Mouse (Mus musculus): ENCODE results near the gene Ttll5.

The Ttll5 gene

DNA sequence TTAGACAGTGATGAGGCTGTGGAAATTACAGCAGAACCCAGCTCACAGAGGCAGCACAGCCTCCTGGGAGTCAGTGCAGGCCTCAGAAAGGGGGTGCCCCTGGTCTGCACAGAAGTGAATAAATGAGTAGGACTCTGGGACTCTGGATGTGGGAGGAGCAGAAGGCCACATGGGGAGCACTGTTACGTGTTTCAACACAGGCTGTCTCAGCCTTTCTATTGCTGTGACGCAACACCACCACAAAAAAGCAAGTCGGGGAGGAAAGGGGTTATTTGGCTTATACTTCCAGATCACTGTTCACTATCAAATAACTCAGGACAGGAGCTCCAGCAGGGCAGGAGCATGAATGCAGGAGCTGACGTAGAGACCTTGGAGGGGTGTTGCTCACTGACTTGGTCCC is 271.3 kb downstream of the Ttll5 start:
- no peak for DNase-seq (ENCODE audit: low spot score in 2 of 2)

DNA sequence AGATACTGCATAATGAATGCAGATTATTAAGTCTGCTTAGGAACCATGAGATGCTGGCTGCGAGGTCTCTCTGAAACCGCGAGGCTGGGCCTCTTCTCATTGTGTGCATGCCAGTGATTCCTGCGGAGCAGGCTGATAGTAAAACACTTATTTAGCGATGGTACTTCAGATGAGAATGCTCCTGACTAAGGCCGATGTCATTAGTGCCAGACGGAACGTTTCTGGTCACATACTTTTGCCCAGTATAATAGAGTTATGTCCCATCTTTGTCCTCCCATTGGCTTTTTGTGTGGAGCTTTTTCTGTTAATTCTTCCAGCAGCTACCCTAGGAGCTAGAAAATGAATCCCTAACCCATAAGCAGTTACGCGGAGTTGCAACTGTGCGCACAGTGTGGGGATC is 273.3 kb downstream of the Ttll5 start:
- no peak for DNase-seq (ENCODE audit: low spot score in 2 of 2)

DNA sequence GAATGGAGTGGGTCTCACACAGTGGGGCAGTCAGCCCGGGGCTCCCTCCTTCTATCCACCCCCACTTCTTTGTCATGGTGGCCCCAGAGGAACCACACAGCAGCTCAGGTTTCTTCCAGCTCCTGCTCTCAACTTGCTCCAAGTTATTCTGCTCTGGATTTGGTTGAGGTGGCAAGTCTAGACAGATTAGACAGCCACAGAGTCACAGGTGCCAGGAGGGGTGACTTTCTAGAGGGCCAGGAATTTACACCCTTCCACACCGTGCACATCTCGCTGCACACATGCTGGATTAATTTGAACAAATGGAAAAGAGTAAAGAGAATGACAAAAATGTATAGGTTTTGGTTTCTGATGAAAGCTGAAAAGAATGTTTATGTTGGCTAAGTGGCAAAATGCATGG is 276.3 kb downstream of the Ttll5 start:
- no peak for DNase-seq (ENCODE audit: low spot score in 2 of 2)

DNA sequence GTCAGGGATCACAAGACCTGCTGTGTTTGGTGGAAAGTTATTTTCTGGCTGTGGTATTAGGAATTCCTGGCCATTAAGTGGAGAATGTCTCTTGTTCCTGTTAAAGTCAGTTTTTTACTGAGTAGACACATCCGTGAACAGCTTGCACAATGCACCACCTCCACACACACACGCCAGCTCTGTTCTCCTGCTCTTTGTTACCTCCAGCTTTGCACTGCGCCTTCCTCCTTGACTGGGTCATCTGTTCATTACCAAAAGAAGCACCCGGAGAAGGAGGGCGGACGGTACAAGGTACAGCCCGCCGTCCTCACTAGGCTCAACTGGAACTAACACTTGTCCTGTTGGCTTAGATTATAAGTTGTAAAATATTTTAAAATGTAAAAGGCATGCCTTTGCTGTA is 278.2 kb downstream of the Ttll5 start:
- no peak for DNase-seq (ENCODE audit: low spot score in 2 of 2)

DNA sequence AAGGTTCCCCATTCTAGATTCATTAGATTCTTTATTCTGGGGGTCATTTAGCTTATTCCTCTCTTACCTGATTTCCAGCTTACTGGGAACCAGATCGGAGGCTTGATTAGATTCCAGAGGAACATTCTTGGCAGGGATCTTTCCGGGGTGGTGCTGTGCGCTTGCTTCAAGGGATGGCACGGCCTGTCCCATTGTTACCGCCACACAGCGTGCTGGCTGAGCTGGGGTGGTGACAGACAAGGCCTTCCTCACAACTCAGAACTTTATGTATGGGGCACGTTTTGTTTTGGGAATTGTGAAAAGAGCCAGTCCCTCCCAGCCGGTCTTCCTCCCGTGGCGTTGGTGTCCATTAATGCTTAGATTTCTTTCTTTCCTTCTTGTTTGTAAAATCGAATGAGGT is 278.9 kb downstream of the Ttll5 start:
- DNase-seq (ENCODE audit: low spot score in 2 of 2): no peak

DNA sequence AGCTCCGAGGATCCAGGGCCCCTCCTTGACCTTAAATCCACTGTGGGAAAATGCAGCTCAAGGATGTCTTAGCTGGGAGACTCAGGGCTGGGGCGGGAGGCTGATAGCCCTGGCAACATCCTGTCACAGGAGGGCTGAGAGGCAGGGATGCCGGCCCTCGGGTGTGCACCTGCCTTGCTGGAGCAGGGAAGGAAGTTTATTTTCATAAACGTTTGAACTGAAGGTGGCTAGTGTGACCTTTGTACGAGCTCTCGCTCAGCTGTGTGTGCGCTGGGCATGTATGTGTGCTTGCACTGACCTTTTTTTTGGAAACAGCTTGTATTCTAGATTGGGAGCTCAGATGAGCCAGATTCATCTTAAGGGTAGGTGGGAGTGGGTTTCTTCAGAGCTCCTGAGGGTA is 279.4 kb downstream of the Ttll5 start:
- DNase-seq (ENCODE audit: low spot score in 2 of 2): no peak

DNA sequence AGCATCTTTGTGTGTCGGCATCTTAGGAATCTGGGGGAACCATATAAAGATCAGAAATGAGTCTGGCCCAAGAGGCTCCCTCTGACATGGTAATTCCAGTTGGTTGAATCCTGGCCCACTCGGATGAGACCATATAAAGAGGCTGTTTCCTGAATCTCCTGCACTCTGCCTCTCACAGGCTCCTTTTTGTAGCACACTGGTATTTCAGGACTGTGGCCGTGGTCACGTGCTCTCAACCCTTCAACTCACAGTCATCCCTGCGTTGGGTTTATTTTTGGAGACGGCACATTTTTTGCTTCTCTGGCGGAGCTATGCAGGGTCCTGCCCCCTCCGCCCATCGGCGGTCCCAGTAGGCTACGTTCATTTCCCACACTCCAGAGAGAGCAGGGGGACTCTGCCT is 279.8 kb downstream of the Ttll5 start:
- no peak for DNase-seq (ENCODE audit: low spot score in 2 of 2)

DNA sequence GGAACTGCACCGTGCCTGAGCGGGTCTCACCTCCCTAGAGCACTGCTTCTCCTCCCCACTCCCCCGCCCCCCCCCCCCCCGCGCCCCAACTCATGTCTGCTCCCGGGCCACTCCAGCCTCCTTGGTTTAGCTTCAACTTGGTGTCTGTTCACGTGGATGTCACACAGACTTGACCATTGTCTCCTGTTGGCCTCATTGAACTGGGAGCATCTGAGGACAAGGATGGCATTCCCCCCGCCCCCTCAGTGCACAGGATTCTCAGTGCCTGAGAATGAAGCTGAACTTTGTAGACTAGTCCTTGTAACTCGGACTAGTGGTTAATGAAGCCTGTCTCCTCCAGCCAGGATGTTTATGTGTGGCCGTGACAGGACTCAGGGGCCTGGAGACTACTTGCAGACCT is 281.1 kb downstream of the Ttll5 start:
- no peak for DNase-seq (ENCODE audit: low spot score in 2 of 2)

DNA sequence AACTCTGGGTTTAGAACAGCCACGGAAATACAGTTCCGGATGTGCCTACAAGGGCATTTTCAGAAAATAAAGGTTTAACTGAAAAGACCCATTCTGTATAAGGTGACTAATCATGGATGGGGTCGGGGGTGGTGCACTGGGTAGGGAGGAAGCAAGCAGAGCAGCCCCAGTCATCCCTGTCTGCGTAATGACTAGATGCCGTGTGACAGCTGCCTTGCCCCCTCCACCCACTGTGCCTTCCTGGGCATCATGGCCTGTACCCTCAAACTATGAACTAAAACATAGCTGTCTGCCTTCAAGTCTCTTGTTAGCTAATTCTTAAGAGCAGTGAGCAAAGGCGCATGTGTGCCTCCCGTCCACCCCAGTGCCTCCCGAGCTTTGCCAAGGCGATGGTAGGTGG is 281.6 kb downstream of the Ttll5 start:
- DNase-seq (ENCODE audit: low spot score in 2 of 2): no peak

DNA sequence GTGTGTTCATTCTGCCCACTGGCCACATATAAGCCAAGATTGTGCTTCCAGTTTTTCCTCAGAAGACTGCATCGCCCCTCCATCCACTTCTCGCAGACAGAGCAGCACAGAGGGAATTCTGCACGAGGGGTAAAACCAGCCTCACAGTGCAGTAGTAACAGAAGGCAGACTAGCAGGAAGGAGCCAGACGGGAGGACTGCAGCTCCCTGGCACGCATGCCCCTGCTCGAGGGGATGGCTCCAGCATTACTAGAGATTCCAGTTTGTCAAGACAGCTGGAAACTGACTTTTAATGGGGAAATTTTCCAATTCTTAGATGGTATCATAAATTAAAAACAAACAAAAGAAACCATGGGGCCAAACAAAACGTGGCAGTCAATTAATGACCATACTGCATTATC is 283.2 kb downstream of the Ttll5 start:
- DNase-seq (ENCODE audit: low spot score in 2 of 2): no peak

DNA sequence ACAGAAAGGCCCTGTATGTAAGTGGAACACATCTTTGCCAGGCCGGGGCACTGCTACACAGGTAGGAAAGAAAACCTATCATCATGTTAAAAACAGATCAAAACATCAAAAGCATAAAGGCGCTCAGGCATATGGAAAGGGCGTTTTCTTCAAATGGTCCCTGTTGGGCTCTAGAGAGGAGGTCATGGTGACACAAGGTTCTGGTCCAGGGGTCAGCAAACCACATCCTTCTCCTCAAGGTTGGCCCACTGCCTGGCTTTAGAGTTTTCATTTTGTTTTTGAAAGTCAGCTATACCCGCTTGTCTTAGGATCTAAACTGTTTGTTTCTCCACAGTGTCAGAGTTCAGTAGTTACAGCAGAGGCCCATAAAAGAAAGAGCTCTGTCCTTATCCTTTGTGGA is 285.1 kb downstream of the Ttll5 start:
- no peak for DNase-seq (ENCODE audit: low spot score in 2 of 2)

DNA sequence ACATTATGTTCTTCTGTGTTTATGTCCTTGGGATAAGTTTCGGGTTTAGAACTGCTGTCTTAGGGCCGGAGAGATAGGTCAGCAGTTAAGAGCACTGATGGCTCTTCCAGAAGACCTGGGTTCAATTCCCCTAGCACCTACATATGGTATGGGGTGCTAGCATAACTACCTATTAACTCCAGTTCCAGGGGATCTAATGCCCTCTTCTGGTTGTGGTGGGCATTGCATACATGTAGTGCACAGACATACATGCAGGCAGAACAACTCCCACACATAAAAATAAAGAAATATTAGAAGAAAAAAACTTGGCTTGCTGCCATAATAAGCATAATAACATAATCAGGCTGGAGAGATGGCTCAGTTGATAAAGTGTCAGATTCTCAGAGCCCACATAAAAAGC is 286.2 kb downstream of the Ttll5 start:
- DNase-seq (ENCODE audit: low spot score in 2 of 2): no peak

Data from urinary bladder, postnatal 4 days (tissue).